Mouse (Mus musculus): Measurements from ENCODE around the gene Car2.

The Car2 gene

GRCm38 (mm10) chr3:14950031-14950430 is 64.0 kb downstream of the Car2 start:
- no peak for DNase-seq

Data from liver (tissue).